Mouse (Mus musculus) liver, adult 2 months (tissue): ENCODE measurements around the gene Mmp9.

Experiments
- CTCF ChIP-seq: fragments of 200-500 bp; IDR thresholded peaks from 2 replicates; pipeline ENCODE4 v1.5.1; 2011; ENCODE audit warnings: low read depth, low read length, control low read depth
- POLR2A ChIP-seq: fragments of 200-500 bp; IDR thresholded peaks from 2 replicates; pipeline ENCODE4 v1.6.1; 2011; ENCODE audit warnings: low read length, control low read depth; ENCODE audit not compliant: insufficient read depth; ENCODE audit errors: extremely low read depth

DNA sequence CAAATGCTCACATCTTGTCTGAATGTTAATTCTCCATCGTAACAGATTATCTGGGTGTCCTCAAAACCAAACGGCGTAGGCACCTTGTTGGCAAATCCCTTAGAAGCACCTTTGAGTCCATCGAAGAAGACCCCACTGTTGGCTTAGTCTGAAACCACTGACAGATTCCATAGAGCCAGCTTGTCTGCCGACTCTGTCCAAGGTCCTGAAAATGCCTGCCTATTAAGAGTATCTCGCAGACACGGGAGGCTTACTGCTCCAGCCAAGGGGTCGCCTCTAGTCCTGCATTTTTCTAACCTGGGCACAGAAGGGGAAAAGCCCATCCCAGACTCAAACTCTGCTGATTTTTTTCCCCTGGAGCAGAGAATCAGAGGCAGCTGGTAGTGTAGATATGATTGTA, 25.8 kb downstream of the Mmp9 start:
- no peak for TF ChIP-seq CTCF
- TF ChIP-seq POLR2A, result no peak
